Mouse (Mus musculus) bone marrow, adult 2 months (tissue): ENCODE results near the gene Arhgap33. TPM values are rescaled to one million over a fixed set of nuclear protein-coding genes. Genes with fewer than 3 reads are reported as not detected.

ENCODE experiments used
- H3K27ac ChIP-seq: fragments of 200-500 bp; 2 replicates; pipeline ENCODE4 v1.5.1; 2012; ENCODE audit warnings: low read depth, mild to moderate bottlenecking, control low read depth, inconsistent platforms, low read length; ENCODE audit not compliant: control insufficient read depth, poor library complexity, insufficient read depth
- H3K4me1 ChIP-seq: fragments of 200-500 bp; 2 replicates; pipeline ENCODE4 v1.6.1; 2011; ENCODE audit warnings: low read length; ENCODE audit not compliant: control insufficient read depth, insufficient read depth
- H3K4me3 ChIP-seq: fragments of 200-500 bp; replicated peaks from 2 replicates; pipeline ENCODE3; 2011; ENCODE audit warnings: mild to moderate bottlenecking, low read depth, low read length, control low read depth; ENCODE audit not compliant: control insufficient read depth
- CTCF ChIP-seq: fragments of 200-500 bp; IDR thresholded peaks from 2 replicates; pipeline ENCODE4 v1.5.1; 2011; ENCODE audit warnings: low read length, control low read depth; ENCODE audit not compliant: control insufficient read depth, insufficient read depth
- POLR2A ChIP-seq: fragments of 200-500 bp; IDR thresholded peaks from 2 replicates; pipeline ENCODE4 v1.6.1; 2011; ENCODE audit warnings: low read depth, mild to moderate bottlenecking, control low read depth, low read length, borderline replicate concordance; ENCODE audit not compliant: control insufficient read depth
- WGBS: fragments of 180-500 bp; shearing (Covaris S2); methylation state at CpG from one replicate; pipeline ENCODE4 v1.1.7; 2018; 5-methylcytosine and 5-hydroxymethylcytosine counted together
- polyA plus RNA-seq: library from polyadenylated mRNA; stranded (reverse); fragments of >200 nt; gene quantifications from 2 replicates; pipeline ENCODE4 v1.2.4, GENCODE M21; 2011; ENCODE audit warnings: low replicate concordance; ENCODE audit not compliant: missing spikeins, insufficient read depth, insufficient read length

Arhgap33 gene
- 45.1 and 61.6 TPM in 2 replicates for polyA plus RNA-seq

DNA sequence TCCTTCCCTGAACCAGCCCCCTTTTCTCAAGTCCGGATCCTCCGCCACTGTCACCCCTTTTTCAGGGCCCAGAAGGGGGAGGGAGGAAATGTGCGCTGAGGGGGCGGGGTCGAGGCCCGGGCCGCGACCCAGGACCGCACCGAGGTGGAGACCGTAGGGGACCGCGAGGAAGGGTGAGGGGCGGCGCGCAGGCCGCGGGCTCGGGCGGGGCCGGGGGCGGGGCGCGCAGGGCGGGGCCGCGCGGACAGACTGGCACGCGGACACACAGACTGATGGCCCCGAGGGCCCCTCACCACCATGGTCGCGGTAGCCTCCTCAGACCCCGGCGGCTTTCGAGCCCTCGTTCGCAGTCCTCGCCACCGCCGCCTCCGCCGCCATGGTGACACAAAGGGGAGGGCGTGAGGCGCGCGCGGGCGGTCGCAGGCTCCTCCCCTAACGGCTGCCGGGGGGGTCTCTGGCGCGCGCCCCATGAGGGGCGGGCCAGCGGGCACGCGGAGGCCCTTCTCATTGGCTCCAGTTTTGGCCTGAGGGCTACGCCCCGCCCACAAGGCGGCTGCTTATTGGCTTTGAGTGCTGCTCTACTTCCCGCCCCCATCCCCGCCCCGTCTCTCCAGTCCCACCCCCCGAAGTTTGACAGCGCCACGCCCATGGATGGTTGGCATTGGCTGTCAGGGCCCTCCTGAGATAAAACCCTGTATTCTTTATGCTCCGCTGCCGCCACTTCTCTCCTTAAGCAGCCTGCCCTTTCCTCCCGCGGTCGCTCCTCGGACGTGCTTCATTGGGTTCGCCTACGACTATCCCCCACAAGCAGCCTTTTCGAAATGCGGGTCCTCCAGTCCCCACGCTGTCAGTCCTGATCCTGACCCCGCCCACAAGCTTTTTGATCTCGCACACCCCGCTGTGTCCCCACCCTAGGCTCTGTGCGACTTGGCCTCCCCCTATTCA lies at the start of gene Arhgap33:
Gene Arhgap33 (minus strand): TSS at position 428 of the 945 bp plus-strand sequence.
- Histone ChIP-seq H3K27ac (peak within 1 kb of the TSS; percentile 73), H3K4me1 (no peaks in the 10 kb centered on the region)

DNA sequence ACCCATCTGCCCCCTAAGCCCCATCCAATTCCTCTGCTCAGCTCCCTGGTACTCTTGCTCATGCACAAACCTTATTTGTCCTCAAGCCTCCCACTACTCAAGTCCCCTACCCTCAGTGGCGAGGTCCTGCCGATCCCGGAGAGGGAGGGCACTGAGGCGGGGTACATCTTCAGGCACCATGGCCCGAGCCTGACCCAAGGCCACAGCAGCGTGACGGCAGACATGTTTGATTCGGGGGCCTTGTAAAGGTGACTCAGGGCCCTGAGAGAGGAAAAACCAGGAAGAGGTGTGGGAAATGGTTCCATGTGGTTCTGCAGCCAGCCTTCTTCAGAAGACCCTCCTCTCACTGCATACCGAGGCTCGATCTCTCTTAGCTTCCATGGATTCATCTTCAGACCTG lies 49.5 kb upstream of the Arhgap33 start:
- WGBS, result 95% methylated on average over 10 of the region's 10 CpGs

More for the DNA sequence above, at the start of gene Arhgap33:
- TF ChIP-seq POLR2A (peak; percentile 73; the same call in 1 of the 2 replicates), CTCF (no peak)
- peak within 1 kb of the TSS; percentile 77 for H3K4me3 ChIP-seq
- under 1% methylated on average over 84 of the region's 84 CpGs for WGBS

DNA sequence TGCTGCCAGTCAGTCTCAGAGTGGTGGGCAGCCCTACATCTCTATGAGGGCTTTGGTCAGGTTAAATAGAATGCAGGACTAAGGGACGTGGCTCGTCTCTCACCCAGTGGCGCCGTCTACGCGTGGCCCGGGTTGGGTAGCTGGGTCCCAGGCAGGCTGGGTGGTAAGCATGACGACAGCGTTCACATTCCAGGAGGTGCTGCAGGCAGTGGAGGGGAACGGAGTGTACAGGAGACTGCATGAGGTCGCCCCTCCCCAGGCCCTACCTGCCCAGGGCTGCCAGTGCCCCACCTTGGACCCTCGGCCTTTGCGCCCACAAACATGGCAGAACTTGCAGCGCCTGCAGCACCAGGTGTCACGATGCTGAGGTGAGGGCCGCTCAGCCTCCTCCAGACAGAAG lies 46.7 kb upstream of the Arhgap33 start:
- Histone ChIP-seq H3K27ac (no peak overlapping the region), H3K4me1 (no peaks in the 10 kb centered on the region), H3K4me3 (no peak overlapping the region)
- WGBS, result 96% methylated on average over 16 of the region's 16 CpGs
- TF ChIP-seq POLR2A (no peak), CTCF (no peak)

More for the DNA sequence above, 49.5 kb upstream of the Arhgap33 start:
- no peak overlapping the region for H3K27ac ChIP-seq
- H3K4me3 ChIP-seq, result no peak overlapping the region
- TF ChIP-seq POLR2A (no peak), CTCF (no peak)
- no peaks in the 10 kb centered on the region for H3K4me1 ChIP-seq

DNA sequence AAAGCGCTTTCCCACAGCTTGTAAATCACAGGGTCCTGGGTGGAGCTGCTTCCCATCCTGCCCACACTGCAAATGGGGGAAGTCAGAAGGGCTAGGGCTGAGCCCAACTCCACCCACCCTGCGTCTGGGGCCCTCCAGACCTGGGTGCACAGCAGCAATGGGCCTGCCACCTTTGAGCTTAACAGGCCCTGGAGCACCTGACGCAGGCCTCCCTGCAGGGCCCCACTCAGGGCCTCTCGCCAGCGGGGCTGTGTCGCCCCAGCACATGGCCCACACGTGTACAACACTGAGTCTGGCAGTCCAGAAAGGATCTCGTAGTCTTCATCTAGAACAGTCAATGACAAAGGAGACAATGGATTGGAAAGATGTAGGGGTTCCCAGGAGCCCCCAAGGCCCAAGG lies 45.1 kb upstream of the Arhgap33 start:
- 92% methylated on average over 8 of the region's 8 CpGs for WGBS
- no peaks in the 10 kb centered on the region for H3K4me1 ChIP-seq
- TF ChIP-seq CTCF, result no peak
- no peak for TF ChIP-seq POLR2A
- H3K27ac ChIP-seq, result no peak overlapping the region
- H3K4me3 ChIP-seq, result no peak overlapping the region

DNA sequence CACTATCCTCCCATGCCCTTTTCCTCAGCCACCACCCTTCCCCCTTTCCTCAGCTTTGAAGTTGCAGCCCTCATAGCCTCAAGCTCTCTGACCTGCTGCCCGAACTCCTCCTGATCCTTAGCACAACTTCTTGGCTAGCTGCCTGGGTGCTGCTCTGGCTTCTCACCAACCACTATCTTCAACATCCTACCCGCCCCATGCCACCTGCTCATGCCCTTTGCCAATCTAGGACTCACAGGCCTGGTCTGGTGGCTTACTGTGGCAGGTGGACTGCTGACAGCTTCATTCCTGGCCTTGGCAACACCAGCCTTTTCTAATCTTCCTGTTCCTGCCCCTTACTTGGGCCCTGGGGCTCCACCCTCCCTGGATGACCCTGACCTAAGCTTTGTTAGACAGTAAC lies 38.1 kb upstream of the Arhgap33 start:
- no peak overlapping the region for H3K4me3 ChIP-seq
- no peaks in the 10 kb centered on the region; the same call in 1 of the 2 replicates for H3K4me1 ChIP-seq

DNA sequence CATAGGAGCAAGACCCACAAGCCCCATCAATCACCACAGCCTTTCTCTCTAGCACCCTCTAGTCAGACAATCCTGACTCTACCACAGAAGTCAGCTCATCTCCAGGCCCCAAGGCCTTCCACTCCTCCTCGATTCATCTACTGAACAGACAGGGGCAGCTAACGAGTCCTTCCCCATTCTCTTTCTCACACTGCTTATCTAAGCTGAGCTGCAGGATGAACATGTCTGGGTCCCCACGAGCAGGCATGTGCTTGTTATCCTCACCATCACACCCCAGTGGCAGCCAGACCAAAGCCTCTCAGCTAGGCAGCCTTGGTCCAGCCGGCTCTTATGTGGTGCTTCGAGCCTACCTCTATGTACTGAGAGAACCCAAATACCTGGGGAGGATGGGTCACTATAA lies 37.5 kb upstream of the Arhgap33 start:
- Histone ChIP-seq H3K4me1 (no peaks in the 10 kb centered on the region; the same call in 1 of the 2 replicates), H3K27ac (peak overlapping the region; percentile 61), H3K4me3 (no peak overlapping the region)
- 60% methylated on average over 5 of the region's 5 CpGs for WGBS
- no peak for TF ChIP-seq CTCF
- TF ChIP-seq POLR2A, result no peak

More for the DNA sequence above, 38.1 kb upstream of the Arhgap33 start:
- peak overlapping the region; percentile 61 for H3K27ac ChIP-seq
- 62% methylated on average over 2 of the region's 2 CpGs for WGBS
- TF ChIP-seq CTCF (no peak), POLR2A (no peak)

DNA sequence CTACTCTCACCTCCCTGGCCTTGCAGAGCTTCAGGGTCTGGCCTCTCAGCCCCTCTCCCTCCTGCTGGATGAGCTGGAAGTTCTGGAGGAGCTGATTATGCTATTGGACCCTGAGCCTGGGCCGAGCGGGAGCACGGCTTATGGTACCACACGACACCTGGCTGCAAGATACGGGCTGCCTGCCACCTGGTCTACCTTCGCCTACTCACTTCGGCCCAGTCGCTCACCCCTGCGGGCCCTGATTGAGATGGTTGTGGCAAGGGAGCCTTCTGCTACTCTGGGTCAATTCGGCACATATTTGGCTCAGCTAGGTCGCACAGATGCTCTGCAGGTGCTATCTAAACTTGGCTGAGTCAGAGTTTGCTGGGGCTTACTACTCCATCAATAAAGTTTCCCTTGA lies 32.7 kb upstream of the Arhgap33 start:
- 91% methylated on average over 11 of the region's 11 CpGs for WGBS
- no peak overlapping the region for H3K4me3 ChIP-seq
- TF ChIP-seq POLR2A (no peak), CTCF (no peak)
- no peak overlapping the region for H3K27ac ChIP-seq
- H3K4me1 ChIP-seq, result peaks cover 2% of the 10 kb centered on the region; the same call in 1 of the 2 replicates

DNA sequence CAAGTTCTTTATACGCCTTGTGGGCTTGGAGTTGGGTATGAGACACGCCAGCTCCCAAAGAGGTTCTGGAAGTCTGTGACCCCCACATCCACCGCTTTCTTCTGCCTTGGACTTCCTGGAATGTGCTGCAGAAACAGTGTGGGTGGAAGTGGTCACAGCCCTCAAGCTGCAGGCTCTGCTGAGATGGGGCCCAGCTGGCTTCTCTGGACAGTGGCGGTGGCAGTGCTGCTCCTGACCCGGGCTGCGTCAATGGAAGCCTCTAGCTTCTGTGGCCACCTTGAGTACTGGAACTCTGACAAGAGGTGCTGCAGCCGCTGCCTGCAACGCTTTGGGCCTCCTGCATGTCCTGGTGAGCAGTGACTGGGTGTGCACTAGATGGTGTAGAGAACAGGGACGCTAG lies 31.2 kb upstream of the Arhgap33 start:
- no peak overlapping the region for H3K27ac ChIP-seq
- H3K4me1 ChIP-seq, result peaks cover 2% of the 10 kb centered on the region; the same call in 1 of the 2 replicates
- TF ChIP-seq POLR2A (no peak), CTCF (no peak)
- 91% methylated on average over 9 of the region's 9 CpGs for WGBS
- no peak overlapping the region for H3K4me3 ChIP-seq
